Mouse (Mus musculus) kidney, adult 2 months (tissue): ENCODE data around the gene Mxd4. TPM values are rescaled to one million over a fixed set of nuclear protein-coding genes. Genes with fewer than 3 reads are reported as not detected.
A peak's percentile ranks its signal among the peaks of the same experiment; 100 is the strongest.

ENCODE experiments used
- DNase-seq: peaks from one replicate; pipeline ENCODE4 v3.0.0; 2021
- H3K27ac ChIP-seq: fragments of 200-500 bp; 2 replicates; pipeline ENCODE4 v1.5.1; 2012; ENCODE audit warnings: low read depth, low read length, control low read depth, inconsistent platforms; ENCODE audit not compliant: insufficient read depth
- H3K27me3 ChIP-seq: fragments of 200-500 bp; replicated peaks from 2 replicates; pipeline ENCODE4 v1.6.1; 2012; ENCODE audit warnings: mild to moderate bottlenecking, moderate library complexity, low read length, inconsistent platforms; ENCODE audit not compliant: control insufficient read depth, insufficient read depth
- H3K36me3 ChIP-seq: fragments of 200-500 bp; 2 replicates; pipeline ENCODE4 v1.6.1; 2012; ENCODE audit warnings: mild to moderate bottlenecking, moderate library complexity, low read length, inconsistent platforms; ENCODE audit not compliant: control insufficient read depth, insufficient read depth
- H3K4me1 ChIP-seq: fragments of 200-500 bp; 2 replicates; pipeline ENCODE4 v1.6.1; 2011; ENCODE audit warnings: low read length; ENCODE audit not compliant: control insufficient read depth, insufficient read depth
- H3K4me3 ChIP-seq: fragments of 200-500 bp; 2 replicates; pipeline ENCODE4 v1.5.1; 2011; ENCODE audit warnings: mild to moderate bottlenecking, low read depth, low read length, control low read depth; ENCODE audit not compliant: insufficient read depth
- CTCF ChIP-seq: fragments of 200-500 bp; conservative IDR thresholded peaks from 2 replicates; pipeline ENCODE4 v1.5.1; 2011; ENCODE audit warnings: low read depth, mild to moderate bottlenecking, control low read depth, low read length, moderate library complexity, mixed read lengths; ENCODE audit not compliant: insufficient read depth, insufficient read length
- POLR2A ChIP-seq: fragments of 200-500 bp; IDR thresholded peaks from one replicate; pipeline ENCODE4 v1.6.1; 2011; ENCODE audit warnings: low read depth, low read length, control low read depth
- WGBS: fragments of 180-500 bp; shearing (Covaris S2); methylation state at CpG from one replicate; pipeline ENCODE4 v1.1.7; 2018; 5-methylcytosine and 5-hydroxymethylcytosine counted together
- polyA plus RNA-seq: library from polyadenylated mRNA; depleted of rRNA; stranded (reverse); fragments of >200 nt; gene quantifications from 2 replicates; pipeline ENCODE4 v1.2.3, GENCODE M21; 2012

Mxd4 gene
- polyA plus RNA-seq, 1 experiment = 143 TPM

DNA sequence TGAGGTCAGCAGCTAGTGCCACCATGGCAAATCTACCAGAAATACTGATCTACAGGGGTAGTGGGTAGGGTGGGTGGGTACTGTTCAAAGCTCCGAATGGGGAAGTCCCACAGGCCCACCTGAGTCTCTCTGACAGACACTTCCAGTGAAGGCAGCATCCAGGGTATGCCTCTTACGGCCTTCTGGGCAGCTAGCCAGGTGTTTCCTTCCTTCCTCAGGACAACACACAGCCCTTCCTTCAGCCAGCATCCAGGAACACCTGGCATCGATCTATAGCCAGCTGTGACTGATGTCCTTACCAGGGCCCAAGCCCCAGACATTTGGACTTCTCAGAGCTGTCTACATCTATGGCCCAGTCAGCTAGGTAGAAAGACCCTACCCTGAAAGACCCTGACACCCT lies 5.0 kb downstream of the Mxd4 start:
- 52% methylated on average over 3 of the region's 3 CpGs for WGBS
- Histone ChIP-seq H3K4me3 (no peak overlapping the region), H3K27me3 (no peaks in the 10 kb centered on the region), H3K27ac (peak overlapping the region; percentile 86), H3K36me3 (no peaks in the 10 kb centered on the region), H3K4me1 (peaks cover 38% of the 10 kb centered on the region)
- TF ChIP-seq POLR2A = no peak
- no peak for TF ChIP-seq CTCF
- peak; percentile 74 for DNase-seq

DNA sequence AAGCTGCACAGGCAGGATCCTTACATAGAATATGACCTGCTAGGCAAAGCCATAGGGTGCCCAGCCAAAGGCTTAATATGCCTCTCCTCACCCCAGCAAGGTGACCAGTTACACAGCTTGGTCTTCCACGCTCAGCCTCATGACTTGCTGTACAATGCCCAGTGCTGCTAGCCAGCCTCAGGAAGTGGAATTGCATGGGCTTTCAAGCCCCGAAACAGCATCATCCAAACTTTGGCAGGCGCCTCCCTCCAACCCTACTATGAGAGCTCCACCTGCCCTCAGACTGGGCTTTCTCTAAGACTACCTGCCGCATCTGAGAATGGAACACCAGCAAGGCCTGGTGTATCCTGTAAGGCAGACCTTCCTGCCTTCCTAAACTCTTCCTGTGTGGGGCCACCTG lies 9.7 kb downstream of the Mxd4 start:
- peaks cover 1% of the 10 kb centered on the region for H3K36me3 ChIP-seq
- H3K27me3 ChIP-seq = no peaks in the 10 kb centered on the region
- 95% methylated on average over 4 of the region's 4 CpGs for WGBS
- peaks cover 7% of the 10 kb centered on the region for H3K4me1 ChIP-seq
- DNase-seq = no peak
- no peak for TF ChIP-seq CTCF
- TF ChIP-seq POLR2A = no peak
- no peak overlapping the region for H3K27ac ChIP-seq
- H3K4me3 ChIP-seq = no peak overlapping the region

DNA sequence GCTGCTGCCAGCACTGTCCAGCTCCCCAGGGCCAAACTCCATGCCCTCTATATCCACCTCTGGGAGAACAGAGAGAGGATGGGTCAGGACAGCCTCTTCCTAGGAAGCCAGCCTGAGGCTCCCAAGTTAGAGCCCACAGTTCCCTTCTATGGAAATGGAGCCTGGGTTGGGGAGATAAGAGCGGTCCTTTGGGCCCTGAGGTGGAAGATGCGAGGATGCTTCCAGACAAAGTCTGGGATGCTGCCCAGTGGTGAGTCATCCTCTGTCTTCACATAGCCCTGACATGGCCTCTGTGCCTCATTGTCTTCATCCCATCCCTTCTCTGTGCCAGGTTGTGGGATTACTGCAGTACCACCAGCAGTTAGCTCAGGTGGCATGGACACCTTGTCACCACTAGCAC lies 10.4 kb downstream of the Mxd4 start:
- 69% methylated on average over 2 of the region's 2 CpGs for WGBS
- H3K4me1 ChIP-seq = peaks cover under 1% of the 10 kb centered on the region; the same call in 1 of the 2 replicates
- TF ChIP-seq CTCF (no peak), POLR2A (no peak)
- H3K27ac ChIP-seq = no peak overlapping the region
- peaks cover 1% of the 10 kb centered on the region for H3K36me3 ChIP-seq
- H3K4me3 ChIP-seq = no peak overlapping the region
- H3K27me3 ChIP-seq = no peaks in the 10 kb centered on the region
- DNase-seq = no peak

DNA sequence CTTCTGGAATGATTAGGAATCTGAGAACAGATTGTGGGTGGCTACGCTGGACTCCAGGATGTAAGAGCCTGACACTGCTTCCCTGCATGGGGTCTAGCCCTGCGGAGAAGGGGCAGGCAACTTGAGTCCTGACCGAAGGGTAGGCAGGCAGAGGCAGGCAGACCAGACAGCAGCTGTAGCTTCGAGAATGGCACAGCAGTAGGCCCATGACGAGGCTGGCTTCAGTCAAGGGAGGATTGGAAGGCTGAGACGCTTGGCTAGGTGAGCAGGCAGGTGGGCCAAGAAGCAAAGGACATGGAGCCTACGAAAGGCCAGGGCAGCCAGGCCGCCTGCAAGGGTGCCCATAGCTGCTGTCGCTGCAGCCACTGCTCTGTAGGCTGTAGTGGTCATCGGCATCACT lies 10.8 kb downstream of the Mxd4 start:
- H3K4me3 ChIP-seq = no peak overlapping the region
- H3K27ac ChIP-seq = no peak overlapping the region
- TF ChIP-seq POLR2A (no peak), CTCF (no peak)
- no peaks in the 10 kb centered on the region for H3K27me3 ChIP-seq
- no peaks in the 10 kb centered on the region for H3K4me1 ChIP-seq
- peaks cover 1% of the 10 kb centered on the region for H3K36me3 ChIP-seq
- no peak for DNase-seq
- WGBS = 90% methylated on average over 10 of the region's 10 CpGs

DNA sequence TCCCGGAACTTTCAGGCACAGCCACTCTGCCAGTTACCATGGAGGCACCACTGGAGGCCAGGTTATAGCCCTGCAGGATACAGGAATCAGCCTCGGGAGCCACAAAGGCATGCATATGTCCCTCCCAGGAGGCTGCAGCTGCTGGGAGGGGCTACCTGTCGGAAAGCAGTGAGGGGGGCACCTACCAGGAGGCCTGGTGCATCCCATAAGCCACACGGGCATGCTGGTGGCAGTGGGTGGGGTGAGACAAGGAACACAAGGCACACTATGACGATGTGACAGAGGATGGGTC lies 12.2 kb downstream of the Mxd4 start:
- WGBS = 59% methylated on average over 5 of the region's 5 CpGs
- Histone ChIP-seq H3K4me3 (no peak overlapping the region), H3K27ac (no peak overlapping the region), H3K36me3 (peaks cover 1% of the 10 kb centered on the region), H3K27me3 (no peaks in the 10 kb centered on the region), H3K4me1 (no peaks in the 10 kb centered on the region)
- no peak for TF ChIP-seq POLR2A
- no peak for TF ChIP-seq CTCF
- DNase-seq = no peak

DNA sequence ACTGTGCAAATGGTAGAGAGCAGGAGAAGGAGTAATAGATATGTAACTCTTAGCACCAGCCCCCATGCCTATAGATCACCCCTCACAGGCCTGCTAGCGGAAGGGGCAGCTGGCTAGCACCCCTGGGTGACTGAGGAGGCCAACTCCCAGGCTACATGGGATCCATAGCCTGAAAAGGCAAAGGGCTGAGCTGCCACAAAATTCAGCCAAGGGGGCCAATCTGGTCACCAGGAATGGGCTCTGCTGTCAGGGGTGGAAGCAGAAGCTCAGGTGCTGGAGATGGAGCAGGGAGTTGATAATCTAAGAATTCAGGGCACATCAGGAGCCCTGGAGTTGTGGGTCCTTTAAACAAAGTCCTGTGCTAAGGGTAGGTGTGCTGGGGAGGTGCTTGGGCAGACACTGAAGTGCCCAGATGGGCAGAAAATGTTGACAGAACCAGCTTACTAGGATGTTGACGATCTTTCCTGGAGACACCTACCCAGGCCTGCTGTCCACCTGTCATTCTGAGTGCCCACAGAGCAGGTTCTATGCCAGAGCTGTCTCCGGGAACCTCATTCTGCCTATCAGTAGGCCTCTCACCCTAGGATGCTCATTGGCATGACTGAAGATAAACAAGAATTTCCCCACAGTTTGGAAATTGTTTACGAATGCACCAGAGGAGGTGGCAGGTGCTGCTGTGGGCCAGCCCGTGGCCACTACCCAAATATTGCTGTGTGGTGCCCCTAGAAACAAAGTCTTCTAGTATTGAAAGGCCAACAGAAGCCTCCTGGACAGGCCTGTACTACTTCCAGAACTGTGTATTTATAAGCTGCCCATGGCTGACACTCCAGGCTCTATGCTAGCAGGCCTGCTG lies 12.7 kb downstream of the Mxd4 start:
- Histone ChIP-seq H3K27me3 (no peaks in the 10 kb centered on the region), H3K4me3 (no peak overlapping the region), H3K27ac (no peak overlapping the region), H3K4me1 (no peaks in the 10 kb centered on the region), H3K36me3 (peaks cover 1% of the 10 kb centered on the region)
- no peak for DNase-seq
- 78% methylated on average over 5 of the region's 5 CpGs for WGBS
- TF ChIP-seq CTCF = no peak
- TF ChIP-seq POLR2A = no peak

DNA sequence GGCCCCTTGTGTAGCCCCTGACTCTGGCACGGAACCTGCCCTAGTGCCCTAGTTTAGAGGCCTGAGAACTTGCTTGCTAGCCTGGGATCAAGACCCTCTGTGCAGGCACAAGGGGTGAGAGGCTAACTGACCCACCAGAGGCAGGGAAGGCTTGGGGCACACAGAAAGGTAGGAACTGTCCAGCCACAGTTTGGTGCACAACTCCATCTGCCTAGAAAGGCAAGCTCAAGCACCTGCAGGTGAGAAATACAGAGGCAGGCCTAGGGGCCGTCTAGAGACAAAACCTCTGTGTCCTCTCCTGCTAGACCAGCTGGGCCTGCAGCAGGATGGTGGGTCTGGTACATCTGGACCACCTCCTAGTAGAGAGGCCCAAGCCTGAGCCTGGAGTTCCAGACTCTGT lies 13.5 kb downstream of the Mxd4 start:
- Histone ChIP-seq H3K27ac (no peak overlapping the region), H3K4me3 (no peak overlapping the region), H3K27me3 (no peaks in the 10 kb centered on the region), H3K36me3 (peaks cover 1% of the 10 kb centered on the region), H3K4me1 (no peaks in the 10 kb centered on the region)
- no peak for DNase-seq
- WGBS = 85% methylated on average over 2 of the region's 2 CpGs
- TF ChIP-seq POLR2A = no peak
- no peak for TF ChIP-seq CTCF

DNA sequence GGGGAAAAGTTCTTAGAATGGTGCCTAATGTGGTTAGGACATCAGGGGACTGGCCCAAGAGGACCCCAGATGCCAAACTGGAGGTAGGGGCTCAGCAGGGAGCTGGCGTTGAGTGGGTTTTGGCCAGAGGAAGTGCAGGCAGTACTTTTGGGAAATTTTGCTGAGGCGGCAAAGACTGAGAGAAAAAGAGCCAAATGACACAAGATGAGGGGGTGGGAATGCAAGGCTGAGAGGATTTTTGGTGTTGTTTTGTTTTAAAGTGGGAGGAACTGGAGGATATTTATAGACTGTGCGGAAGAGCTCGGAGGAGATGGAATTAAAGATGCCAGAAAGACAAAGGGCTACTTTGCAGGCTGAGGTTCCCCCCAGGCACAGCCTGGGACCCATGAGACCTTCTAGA lies 16.8 kb downstream of the Mxd4 start:
- Histone ChIP-seq H3K4me1 (no peaks in the 10 kb centered on the region), H3K27ac (peak overlapping the region; percentile 88), H3K36me3 (no peaks in the 10 kb centered on the region; the same call in 1 of the 2 replicates), H3K4me3 (no peak overlapping the region), H3K27me3 (no peaks in the 10 kb centered on the region)
- TF ChIP-seq CTCF (no peak), POLR2A (no peak)
- WGBS = 59% methylated on average over 4 of the region's 4 CpGs
- peak; percentile 61 for DNase-seq
